Mouse (Mus musculus) kidney, embryonic 16.5 days (tissue): ENCODE measurements around the gene Bcr. TPM values are rescaled to one million over a fixed set of nuclear protein-coding genes. Genes with fewer than 3 reads are reported as not detected.

Experiments used
- ATAC-seq: fragments of 200-750 bp; cut with Nextera tagmentation; 2 replicates; pipeline ENCODE4 v1.8.0; 2017; ENCODE audit warnings: moderate TSS enrichment; ENCODE audit not compliant: low FRiP score, low TSS enrichment
- H3K27ac ChIP-seq: fragments of 300-500 bp; sonication (generic); 2 replicates; pipeline ENCODE4 v1.5.1; 2014; ENCODE audit warnings: low read length
- H3K27me3 ChIP-seq: fragments of 300-500 bp; sonication (generic); 2 replicates; pipeline ENCODE4 v1.6.1; 2014; ENCODE audit warnings: low read length, control low read depth, mixed read lengths; ENCODE audit not compliant: insufficient read depth
- H3K36me3 ChIP-seq: fragments of 300-500 bp; sonication (generic); 2 replicates; pipeline ENCODE4 v1.6.1; 2014; ENCODE audit warnings: low read length, control low read depth, mixed read lengths; ENCODE audit not compliant: insufficient read depth
- H3K4me1 ChIP-seq: fragments of 300-500 bp; sonication (generic); 2 replicates; pipeline ENCODE4 v1.6.1; 2014; ENCODE audit warnings: low read length, control low read depth, mixed read lengths; ENCODE audit not compliant: insufficient read depth
- H3K4me2 ChIP-seq: fragments of 300-500 bp; sonication (generic); replicated peaks from 2 replicates; pipeline ENCODE4 v1.6.1; 2014; ENCODE audit warnings: low read depth, low read length
- H3K4me3 ChIP-seq: fragments of 300-500 bp; sonication (generic); 2 replicates; pipeline ENCODE4 v1.5.1; 2014; ENCODE audit warnings: mild to moderate bottlenecking, low read length
- H3K9ac ChIP-seq: fragments of 300-500 bp; sonication (generic); replicated peaks from 2 replicates; pipeline ENCODE4 v1.6.1; 2014; ENCODE audit warnings: low read length
- H3K9me3 ChIP-seq: fragments of 300-500 bp; sonication (generic); 2 replicates; pipeline ENCODE4 v1.6.1; 2016; ENCODE audit warnings: low read length, control low read depth
- WGBS: fragments of 180-500 bp; shearing (Covaris S2); extraction: QIAGEN DNeasy Blood & Tissue Kit; methylation state at CpG from one replicate; pipeline ENCODE4 v1.1.7; 2014; 5-methylcytosine and 5-hydroxymethylcytosine counted together
- polyA plus RNA-seq: library from polyadenylated mRNA; unstranded; fragments of >200 nt; fragmentation: Nextera tagmentation; extraction: Ambion mirVana; gene quantifications from 2 replicates; pipeline ENCODE4 v1.2.1, GENCODE M21; 2015

Bcr gene
- polyA plus RNA-seq, 1 experiment from 2014 or later = 6.8 TPM

DNA sequence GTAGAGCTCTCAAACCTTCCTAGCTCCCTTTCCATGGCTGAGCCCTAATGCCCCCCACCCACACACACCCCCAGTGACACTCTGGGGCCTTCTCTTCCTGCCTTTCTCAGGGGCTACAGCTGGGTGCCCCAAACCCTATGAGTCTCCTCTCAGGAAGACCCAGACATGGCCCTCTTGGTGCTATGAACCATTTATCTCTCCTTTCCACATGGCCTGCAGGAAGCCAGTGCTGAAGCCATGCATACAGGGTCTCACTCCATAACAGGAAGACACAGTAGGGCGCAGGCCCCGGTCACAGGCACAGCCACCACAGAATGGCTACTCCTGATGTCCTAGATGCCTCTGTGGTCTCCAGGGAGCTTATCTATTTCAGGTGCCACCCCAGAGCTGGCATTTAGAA, 43.1 kb downstream of the Bcr start:
- H3K4me3 ChIP-seq = no peak overlapping the region
- H3K4me1 ChIP-seq = peaks cover 35% of the 10 kb centered on the region
- H3K4me2 ChIP-seq = no peak overlapping the region
- H3K36me3 ChIP-seq = no peaks in the 10 kb centered on the region
- WGBS = 78% methylated on average over 2 of the region's 2 CpGs
- H3K27ac ChIP-seq = no peak overlapping the region
- no peak overlapping the region for H3K9ac ChIP-seq
- no peak for ATAC-seq
- no peaks in the 10 kb centered on the region for H3K9me3 ChIP-seq
- no peaks in the 10 kb centered on the region for H3K27me3 ChIP-seq

GRCm38 (mm10) chr10:75104191-75105098, 44.1 kb downstream of the Bcr start:
- Histone ChIP-seq H3K27ac (no peak overlapping the region), H3K4me2 (no peak overlapping the region), H3K9me3 (no peaks in the 10 kb centered on the region), H3K27me3 (no peaks in the 10 kb centered on the region), H3K9ac (no peak overlapping the region), H3K36me3 (no peaks in the 10 kb centered on the region), H3K4me3 (no peak overlapping the region), H3K4me1 (peaks cover 29% of the 10 kb centered on the region)
- WGBS = 60% methylated on average over 9 of the region's 9 CpGs
- no peak for ATAC-seq

DNA sequence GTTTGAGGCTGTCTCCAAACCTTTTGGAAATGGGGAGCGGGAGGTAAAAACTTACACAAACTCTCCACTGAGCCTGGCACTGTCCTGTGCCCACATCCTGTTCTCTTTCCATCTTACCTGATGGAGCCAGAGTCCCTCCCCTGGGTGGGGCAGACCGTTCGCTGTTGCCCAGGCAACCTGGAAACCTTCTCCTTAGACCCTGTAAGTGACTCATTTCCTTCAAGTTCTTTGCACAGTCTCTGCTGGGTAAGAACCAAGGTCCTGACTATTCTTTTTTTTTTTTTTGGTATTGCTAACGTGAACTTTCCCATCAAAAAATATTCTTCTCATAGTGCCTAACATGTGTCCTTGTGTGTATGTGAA, 44.7 kb downstream of the Bcr start:
- no peaks in the 10 kb centered on the region for H3K36me3 ChIP-seq
- no peak for ATAC-seq
- no peaks in the 10 kb centered on the region for H3K9me3 ChIP-seq
- no peak overlapping the region for H3K4me2 ChIP-seq
- peaks cover 29% of the 10 kb centered on the region for H3K4me1 ChIP-seq
- H3K9ac ChIP-seq = no peak overlapping the region
- no peak overlapping the region for H3K27ac ChIP-seq
- no peaks in the 10 kb centered on the region for H3K27me3 ChIP-seq
- no peak overlapping the region for H3K4me3 ChIP-seq
- WGBS = 79% methylated on average over 4 of the region's 4 CpGs

DNA sequence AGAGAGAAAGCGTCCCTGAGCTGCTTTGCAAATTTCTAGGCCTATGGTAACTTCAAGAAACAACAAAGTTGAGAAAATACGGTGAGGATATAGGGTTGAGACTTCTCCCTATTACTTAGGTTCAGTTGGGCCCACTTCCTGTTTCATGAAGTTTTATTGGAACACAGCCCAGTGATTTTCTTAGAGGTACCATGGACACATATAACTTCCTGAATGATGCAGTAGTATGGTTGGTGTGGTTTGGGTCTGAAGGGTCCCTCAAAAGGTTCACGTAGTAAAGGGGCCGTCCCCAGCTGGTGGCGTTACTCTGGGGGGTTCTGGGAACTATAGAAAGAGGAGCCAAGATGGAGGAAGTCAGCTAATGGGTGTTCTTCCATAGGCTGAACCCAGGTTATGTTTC, 45.3 kb downstream of the Bcr start:
- no peak overlapping the region for H3K27ac ChIP-seq
- no peak overlapping the region for H3K4me3 ChIP-seq
- no peak for ATAC-seq
- no peak overlapping the region for H3K4me2 ChIP-seq
- 86% methylated on average over 5 of the region's 5 CpGs for WGBS
- H3K9ac ChIP-seq = no peak overlapping the region
- H3K36me3 ChIP-seq = no peaks in the 10 kb centered on the region
- H3K4me1 ChIP-seq = peaks cover 26% of the 10 kb centered on the region
- no peaks in the 10 kb centered on the region for H3K27me3 ChIP-seq
- H3K9me3 ChIP-seq = no peaks in the 10 kb centered on the region

DNA sequence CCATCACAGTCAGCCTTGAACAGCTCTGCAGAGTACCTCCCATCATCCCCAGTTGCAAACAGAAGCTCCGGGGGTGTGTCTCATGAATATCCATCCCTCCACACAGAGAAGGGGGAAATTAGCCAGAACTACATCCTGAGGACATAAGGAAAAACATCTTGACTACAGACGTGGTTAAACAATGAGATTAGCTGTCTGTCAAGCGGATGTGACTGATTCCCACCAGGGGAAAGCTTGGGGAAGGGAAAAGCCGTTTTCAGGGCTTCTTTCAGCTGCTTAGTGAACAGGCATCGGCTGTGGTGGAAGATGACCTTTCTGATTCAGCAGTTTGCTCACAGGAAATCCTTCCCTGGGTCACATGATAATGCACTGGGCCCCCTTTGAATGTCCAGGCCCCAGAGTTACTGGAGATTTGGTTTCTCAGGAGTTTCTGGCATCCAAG, 46.6 kb downstream of the Bcr start:
- H3K4me2 ChIP-seq = no peak overlapping the region
- H3K36me3 ChIP-seq = no peaks in the 10 kb centered on the region
- no peak overlapping the region for H3K9ac ChIP-seq
- no peak overlapping the region for H3K4me3 ChIP-seq
- peaks cover 26% of the 10 kb centered on the region for H3K4me1 ChIP-seq
- no peak for ATAC-seq
- peak overlapping the region; percentile 57 for H3K27ac ChIP-seq
- H3K27me3 ChIP-seq = no peaks in the 10 kb centered on the region
- WGBS = 24% methylated on average over 5 of the region's 5 CpGs
- no peaks in the 10 kb centered on the region for H3K9me3 ChIP-seq

- Histone ChIP-seq H3K4me1 (peaks cover 26% of the 10 kb centered on the region), H3K27me3 (no peaks in the 10 kb centered on the region), H3K9me3 (no peaks in the 10 kb centered on the region), H3K4me3 (no peak overlapping the region), H3K4me2 (no peak overlapping the region), H3K9ac (no peak overlapping the region), H3K36me3 (no peaks in the 10 kb centered on the region), H3K27ac (no peak overlapping the region)
- ATAC-seq = no peak
- WGBS = 30% methylated on average over 3 of the region's 3 CpGs
Measured at GRCm38 (mm10) chr10:75108092-75108491, 47.7 kb downstream of the Bcr start.

DNA sequence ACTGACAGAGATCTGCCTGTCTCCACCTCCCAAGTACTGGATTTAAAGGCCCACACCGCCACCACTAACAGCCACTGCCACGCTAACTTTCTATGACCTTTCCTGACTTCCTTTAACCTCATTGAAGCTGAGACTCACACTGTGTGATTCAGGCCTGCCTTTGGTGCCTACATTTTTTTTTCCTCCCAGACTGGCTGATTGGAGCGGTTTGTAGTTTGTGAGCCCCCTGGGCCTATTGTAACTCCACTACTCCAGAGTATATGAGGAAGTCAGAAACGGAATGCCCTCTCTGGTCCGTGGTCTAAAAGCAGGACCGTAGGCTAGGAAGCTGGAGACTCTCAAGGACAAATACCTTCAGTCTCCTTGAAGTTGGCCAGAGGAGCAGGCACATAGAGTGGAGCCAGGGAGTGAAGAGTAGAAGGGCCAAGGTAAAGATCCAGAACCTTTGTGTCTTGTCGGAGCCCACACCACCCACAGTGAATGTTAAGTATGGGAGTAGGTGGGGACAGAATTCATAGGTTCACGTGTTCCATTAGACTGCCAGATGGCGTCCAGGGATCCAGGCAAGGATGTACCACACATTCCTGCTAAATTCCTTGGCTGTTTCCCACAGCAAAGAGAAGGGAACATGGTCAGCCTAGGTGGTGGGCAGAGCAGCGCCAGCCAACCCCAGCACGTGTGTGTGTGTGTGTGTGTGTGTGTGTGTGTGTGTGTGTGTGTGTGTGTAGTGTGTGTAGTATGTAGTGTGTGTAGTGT, 51.2 kb downstream of the Bcr start:
- Histone ChIP-seq H3K4me3 (no peak overlapping the region), H3K36me3 (no peaks in the 10 kb centered on the region), H3K27ac (no peak overlapping the region), H3K4me1 (peaks cover 15% of the 10 kb centered on the region), H3K4me2 (no peak overlapping the region), H3K9me3 (no peaks in the 10 kb centered on the region), H3K9ac (no peak overlapping the region), H3K27me3 (no peaks in the 10 kb centered on the region)
- ATAC-seq = no peak
- WGBS = 80% methylated on average over 11 of the region's 11 CpGs

GRCm38 (mm10) chr10:75112405-75112804, 52.0 kb downstream of the Bcr start:
- H3K9me3 ChIP-seq = no peaks in the 10 kb centered on the region
- no peaks in the 10 kb centered on the region for H3K36me3 ChIP-seq
- no peak overlapping the region for H3K27ac ChIP-seq
- H3K4me2 ChIP-seq = no peak overlapping the region
- H3K4me1 ChIP-seq = peaks cover 8% of the 10 kb centered on the region; the same call in 1 of the 2 replicates
- ATAC-seq = no peak
- no peak overlapping the region for H3K4me3 ChIP-seq
- WGBS = 90% methylated on average over 3 of the region's 3 CpGs
- no peaks in the 10 kb centered on the region for H3K27me3 ChIP-seq
- H3K9ac ChIP-seq = no peak overlapping the region

GRCm38 (mm10) chr10:75113620-75114019, 53.2 kb downstream of the Bcr start:
- no peak overlapping the region for H3K27ac ChIP-seq
- 90% methylated on average over 9 of the region's 9 CpGs for WGBS
- ATAC-seq = no peak

GRCm38 (mm10) chr10:75115240-75115639, 54.8 kb downstream of the Bcr start:
- H3K4me1 ChIP-seq = 0 out of 2 replicates have a peak, but pooled peaks cover 5% of the 10 kb centered on the region
- 79% methylated on average over 5 of the region's 5 CpGs for WGBS
- no peak overlapping the region for H3K9ac ChIP-seq
- H3K27ac ChIP-seq = no peak overlapping the region
- H3K36me3 ChIP-seq = no peaks in the 10 kb centered on the region
- H3K4me2 ChIP-seq = no peak overlapping the region
- ATAC-seq = 0 out of 2 replicates have a peak, but pooled peaks have one; percentile 19
- no peaks in the 10 kb centered on the region for H3K9me3 ChIP-seq
- H3K4me3 ChIP-seq = no peak overlapping the region
- H3K27me3 ChIP-seq = no peaks in the 10 kb centered on the region

More at GRCm38 (mm10) chr10:75113620-75114019, 53.2 kb downstream of the Bcr start:
- H3K36me3 ChIP-seq = no peaks in the 10 kb centered on the region
- no peaks in the 10 kb centered on the region for H3K27me3 ChIP-seq
- H3K9me3 ChIP-seq = no peaks in the 10 kb centered on the region
- no peak overlapping the region for H3K4me2 ChIP-seq
- H3K4me3 ChIP-seq = no peak overlapping the region
- H3K4me1 ChIP-seq = 0 out of 2 replicates have a peak, but pooled peaks cover under 1% of the 10 kb centered on the region
- no peak overlapping the region for H3K9ac ChIP-seq
